Mouse (Mus musculus) gastrocnemius, adult 2 months (tissue): ENCODE data around the gene Slc9b2. TPM values are rescaled to one million over a fixed set of nuclear protein-coding genes. Genes with fewer than 3 reads are reported as not detected.

Experiments used
- DNase-seq: peaks from one replicate; pipeline ENCODE4 v3.0.0; 2022
- H3K27ac ChIP-seq: fragments of 200-600 bp; 2 replicates; pipeline ENCODE4 v1.8.1; 2022; ENCODE audit warnings: mild to moderate bottlenecking
- H3K4me3 ChIP-seq: fragments of 200-600 bp; 2 replicates; pipeline ENCODE4 v1.8.1; 2022; ENCODE audit warnings: mild to moderate bottlenecking, moderate library complexity
- CTCF ChIP-seq: fragments of 200-600 bp; IDR thresholded peaks from 2 replicates; pipeline ENCODE4 v1.8.1; 2022; ENCODE audit warnings: antibody characterized with exemption, mild to moderate bottlenecking, moderate library complexity
- intact Hi-C: fragments of 180-260 bp; cut with DNase I; formaldehyde crosslinking; loops from one replicate; pipeline ENCODE4 v1.15.1; 2025
- total RNA-seq, 2 experiments: library from RNA; stranded (reverse); gene quantifications; 2 replicates each; pipeline ENCODE4 v1.2.3; 2021

Gene Slc9b2
- total RNA-seq, 2 experiments from 2014 or later: 0.42 TPM; not detected in 1

DNA sequence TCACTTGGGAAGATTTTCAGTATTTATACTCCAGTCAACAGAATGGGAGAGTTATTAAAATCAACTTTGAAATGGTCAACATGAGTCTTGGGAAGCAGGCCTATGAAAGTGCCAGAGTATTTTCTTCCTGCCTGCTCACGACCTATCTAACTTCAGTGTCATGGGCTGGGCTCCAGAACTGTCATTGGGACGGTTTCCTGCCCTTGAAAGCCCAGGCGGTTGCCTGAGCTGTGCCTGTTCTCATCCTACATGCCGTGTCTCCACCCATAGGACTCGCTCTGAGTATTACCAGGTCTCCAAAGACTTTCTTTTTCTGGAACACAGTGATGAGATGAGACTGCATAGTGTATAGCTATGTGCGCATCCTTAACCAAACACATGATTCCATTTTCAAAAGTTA is 85.7 kb downstream of the Slc9b2 start:
- DNase-seq: no peak
- Histone ChIP-seq H3K27ac (no peak overlapping the region), H3K4me3 (no peak overlapping the region)
- TF ChIP-seq CTCF: no peak
- intact Hi-C loops: loop anchor here (10.0 kb wide), 1 partner anchor 108 kb away; the partner anchor contains the start of gene Bdh2

Other genes starting within 250 kb of the Slc9b2 start
- gene Cenpe, start 95.2 kb upstream of the Slc9b2 start, total RNA-seq: under 1 TPM; 0.05 to 0.08 TPM
- 1 to 10 TPM; 2.4 to 2.9 TPM for gene Bdh2, start 26.5 kb upstream of the Slc9b2 start, total RNA-seq
- not detected for gene Slc9b1, start 40.3 kb downstream of the Slc9b2 start, total RNA-seq
- 10 to 100 TPM; 30.2 to 36.9 TPM for gene Cisd2, start 116.2 kb downstream of the Slc9b2 start, total RNA-seq
- 100 to 1,000 TPM; 327 TPM for gene Ube2d3, start 130.4 kb downstream of the Slc9b2 start, total RNA-seq
- 1 to 10 TPM; 2.3 to 5.6 TPM for gene Manba, start 177.9 kb downstream of the Slc9b2 start, total RNA-seq